Mouse (Mus musculus) v-Abl transformed pro-B cells (cell line): ENCODE data around the gene Trmt10a.

ENCODE experiments used
- in situ Hi-C, 2 experiments: fragments of 400-800 bp; cut with MboI; formaldehyde crosslinking; loops; one replicate each; pipeline ENCODE4 v1.15.1; 2025; ENCODE audit not compliant: unreplicated experiment in 2 of 2

Trmt10a gene

GRCm38 (mm10) chr3:138143315-138144059 lies at the start of gene Trmt10a:
Gene Trmt10a (plus strand): TSS chr3:138143448.
- in situ Hi-C loops = loop anchor here in 1 of 2 experiments (5.0 kb wide), 2 partner anchors 151 to 276 kb away; partner anchors contain the start of gene Dnajb14

GRCm38 (mm10) chr3:138095301-138095700 lies 47.9 kb upstream of the Trmt10a start:
- in situ Hi-C loops = no loop called here

GRCm38 (mm10) chr3:138095718-138096117 lies 47.5 kb upstream of the Trmt10a start:
- in situ Hi-C loops = no loop called here

- in situ Hi-C loops = no loop called here
These were observed 46.8 kb upstream of the Trmt10a start for GRCm38 (mm10) chr3:138096263-138097028.

- in situ Hi-C loops = no loop called here
These were observed 45.5 kb upstream of the Trmt10a start for GRCm38 (mm10) chr3:138097718-138098117.

- in situ Hi-C loops = no loop called here
These were observed 41.3 kb upstream of the Trmt10a start for GRCm38 (mm10) chr3:138101936-138102335.

GRCm38 (mm10) chr3:138103690-138104089 lies 39.6 kb upstream of the Trmt10a start:
- in situ Hi-C loops = no loop called here

GRCm38 (mm10) chr3:138105056-138105455 lies 38.2 kb upstream of the Trmt10a start:
- in situ Hi-C loops = no loop called here

GRCm38 (mm10) chr3:138106887-138107286 lies 36.4 kb upstream of the Trmt10a start:
- in situ Hi-C loops = no loop called here

- in situ Hi-C loops = no loop called here
These were observed 32.1 kb upstream of the Trmt10a start for GRCm38 (mm10) chr3:138110910-138111782.

GRCm38 (mm10) chr3:138114106-138114505 lies 29.1 kb upstream of the Trmt10a start:
- in situ Hi-C loops = no loop called here

GRCm38 (mm10) chr3:138116871-138117270 lies 26.4 kb upstream of the Trmt10a start:
- in situ Hi-C loops = no loop called here

GRCm38 (mm10) chr3:138118392-138118791 lies 24.9 kb upstream of the Trmt10a start:
- in situ Hi-C loops = no loop called here

GRCm38 (mm10) chr3:138118831-138119230 lies 24.4 kb upstream of the Trmt10a start:
- in situ Hi-C loops = no loop called here

GRCm38 (mm10) chr3:138119444-138120105 lies 23.7 kb upstream of the Trmt10a start:
- in situ Hi-C loops = no loop called here

GRCm38 (mm10) chr3:138121461-138121860 lies 21.8 kb upstream of the Trmt10a start:
- in situ Hi-C loops = no loop called here

- in situ Hi-C loops = no loop called here
These were observed 19.4 kb upstream of the Trmt10a start for GRCm38 (mm10) chr3:138123842-138124241.

GRCm38 (mm10) chr3:138129110-138129509 lies 14.1 kb upstream of the Trmt10a start:
- in situ Hi-C loops = no loop called here

GRCm38 (mm10) chr3:138130692-138131091 lies 12.6 kb upstream of the Trmt10a start:
- in situ Hi-C loops = no loop called here

- in situ Hi-C loops = no loop called here
These were observed 12.1 kb upstream of the Trmt10a start for GRCm38 (mm10) chr3:138131168-138131567.
